Mouse (Mus musculus): ENCODE results near the gene Myadm.

The Myadm gene

DNA sequence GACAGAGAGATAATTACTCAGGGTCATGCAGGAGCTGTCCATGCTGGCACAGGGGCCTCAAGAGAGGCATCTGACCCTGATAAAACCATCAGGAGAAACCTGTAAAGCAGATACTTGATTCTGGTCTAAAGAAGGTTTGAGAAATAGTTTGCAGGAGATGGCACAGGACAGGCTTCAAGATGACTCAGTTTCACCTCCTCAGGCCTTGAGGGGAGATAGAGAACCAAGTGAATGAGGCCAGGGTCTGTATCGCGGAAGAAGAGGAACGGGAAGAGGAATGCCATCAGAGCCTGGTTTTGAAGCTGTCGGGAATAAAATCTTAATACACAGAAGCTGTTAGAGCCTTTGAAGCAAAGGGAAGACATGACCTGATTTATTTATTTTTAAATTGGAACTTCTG is 28.8 kb downstream of the Myadm start:
- DNase-seq (ENCODE audit: low spot score in 2 of 2): no peak

DNA sequence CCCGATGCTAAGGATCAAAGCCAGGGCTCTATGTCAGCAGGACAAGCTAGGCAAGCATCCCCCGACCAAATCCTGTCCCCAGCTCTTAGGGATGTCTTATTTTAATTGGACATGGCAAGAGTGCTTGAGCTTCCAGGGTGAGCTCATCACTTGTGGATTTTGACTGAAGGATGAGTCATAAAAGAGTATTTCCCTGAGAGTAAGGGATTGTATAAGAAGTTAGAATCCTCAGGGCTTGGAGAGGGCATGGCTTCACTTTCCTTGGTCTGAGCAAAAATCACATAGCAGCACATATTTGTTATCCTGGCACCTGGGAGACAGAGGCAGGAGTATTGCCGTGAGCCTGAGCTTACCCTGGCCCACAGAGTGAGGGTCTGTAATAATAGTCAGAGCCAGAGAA is 32.0 kb downstream of the Myadm start:
- DNase-seq (ENCODE audit: low spot score in 2 of 2): no peak

DNA sequence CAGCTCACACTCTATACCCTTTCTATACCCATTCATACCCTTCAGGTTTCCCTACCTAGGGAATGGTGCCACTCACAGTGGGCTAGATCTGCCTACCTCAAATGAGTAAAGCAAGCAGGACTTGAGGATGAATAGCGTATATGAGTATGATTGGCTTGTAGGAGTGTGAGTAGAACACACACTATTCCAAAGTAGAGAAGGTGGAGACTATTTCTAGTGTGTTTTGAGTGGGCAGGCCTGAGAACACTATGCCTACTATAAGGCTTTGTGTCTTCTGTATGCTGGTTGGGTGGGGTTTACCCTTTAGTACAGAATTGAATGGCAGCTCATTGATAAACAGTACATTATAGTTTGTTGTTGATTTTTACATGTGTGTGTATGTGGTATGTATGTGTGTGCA is 34.9 kb downstream of the Myadm start:
- no peak for DNase-seq (ENCODE audit: low spot score in 2 of 2)

DNA sequence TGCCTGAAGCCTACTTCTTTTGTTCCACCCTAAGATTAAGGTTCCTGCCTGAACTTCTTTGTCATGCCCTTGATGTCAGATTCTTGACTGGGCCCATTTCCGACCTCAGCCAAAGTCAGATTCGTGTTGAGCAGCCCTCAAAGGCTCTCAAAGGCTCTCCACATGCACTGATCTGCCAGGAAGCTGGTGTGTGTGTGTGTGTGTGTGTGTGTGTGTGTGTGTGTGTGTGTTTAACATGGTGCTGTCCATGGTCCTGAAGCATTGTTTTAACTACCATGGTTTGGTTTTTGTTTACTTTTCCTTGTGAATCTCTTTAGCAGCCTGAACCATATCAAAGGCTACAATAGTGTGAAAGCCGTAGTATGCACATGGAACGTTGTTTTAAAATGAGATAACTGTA is 39.1 kb downstream of the Myadm start:
- DNase-seq (ENCODE audit: low spot score in 2 of 2): no peak

DNA sequence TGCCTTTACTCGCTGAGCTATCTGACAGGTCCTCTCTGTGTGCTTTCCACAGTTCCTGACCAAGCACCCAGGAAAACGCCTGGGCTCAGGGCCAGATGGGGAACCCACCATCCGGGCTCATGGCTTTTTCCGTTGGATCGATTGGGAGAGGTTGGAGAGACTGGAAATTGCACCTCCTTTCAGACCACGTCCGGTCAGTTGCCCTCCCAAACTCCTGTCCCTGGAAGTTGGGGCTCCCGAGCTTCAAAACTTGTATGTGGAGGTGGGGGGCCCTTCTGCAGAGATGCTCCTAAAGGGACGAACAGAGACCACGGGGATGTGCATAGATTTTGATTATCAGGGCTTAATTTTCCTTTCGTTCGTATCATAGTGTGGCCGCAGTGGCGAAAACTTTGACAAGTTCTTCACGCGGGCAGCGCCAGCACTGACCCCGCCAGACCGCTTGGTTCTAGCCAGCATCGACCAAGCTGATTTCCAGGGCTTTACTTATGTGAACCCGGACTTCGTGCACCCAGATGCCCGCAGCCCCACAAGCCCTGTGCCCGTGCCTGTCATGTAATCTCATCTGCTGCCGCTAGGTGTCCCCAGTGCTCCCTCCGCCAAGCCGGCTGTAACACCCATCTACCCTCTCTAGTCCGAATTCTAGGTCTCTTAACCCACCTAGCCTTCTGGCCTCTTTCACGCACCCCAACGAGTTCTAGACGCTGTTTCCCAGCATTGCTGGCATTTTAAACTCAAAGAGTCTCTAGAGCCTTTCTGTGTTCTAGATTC is 41.1 kb downstream of the Myadm start:
- peak; percentile 34 to 66 for DNase-seq (ENCODE audit: low spot score in 2 of 2)

DNA sequence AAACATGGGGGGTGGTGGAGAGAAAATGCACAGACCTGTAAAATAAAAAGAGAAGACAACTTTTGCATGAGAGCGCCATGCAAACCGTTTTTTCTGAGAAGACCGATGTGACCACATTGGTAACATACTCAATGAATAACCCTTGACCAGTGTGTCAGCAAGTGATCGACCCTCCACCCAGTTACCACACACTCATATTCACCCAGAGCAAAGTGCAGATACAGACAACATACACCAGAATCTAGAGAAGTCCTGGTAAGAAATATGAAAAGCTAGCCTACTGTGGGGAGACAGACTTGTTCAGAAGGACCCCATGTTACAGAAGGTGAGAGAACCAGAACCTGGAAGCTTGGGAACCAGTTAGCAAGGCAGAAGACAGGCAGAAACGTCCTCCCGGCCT is 42.3 kb downstream of the Myadm start:
- DNase-seq (ENCODE audit: low spot score in 2 of 2): no peak

DNA sequence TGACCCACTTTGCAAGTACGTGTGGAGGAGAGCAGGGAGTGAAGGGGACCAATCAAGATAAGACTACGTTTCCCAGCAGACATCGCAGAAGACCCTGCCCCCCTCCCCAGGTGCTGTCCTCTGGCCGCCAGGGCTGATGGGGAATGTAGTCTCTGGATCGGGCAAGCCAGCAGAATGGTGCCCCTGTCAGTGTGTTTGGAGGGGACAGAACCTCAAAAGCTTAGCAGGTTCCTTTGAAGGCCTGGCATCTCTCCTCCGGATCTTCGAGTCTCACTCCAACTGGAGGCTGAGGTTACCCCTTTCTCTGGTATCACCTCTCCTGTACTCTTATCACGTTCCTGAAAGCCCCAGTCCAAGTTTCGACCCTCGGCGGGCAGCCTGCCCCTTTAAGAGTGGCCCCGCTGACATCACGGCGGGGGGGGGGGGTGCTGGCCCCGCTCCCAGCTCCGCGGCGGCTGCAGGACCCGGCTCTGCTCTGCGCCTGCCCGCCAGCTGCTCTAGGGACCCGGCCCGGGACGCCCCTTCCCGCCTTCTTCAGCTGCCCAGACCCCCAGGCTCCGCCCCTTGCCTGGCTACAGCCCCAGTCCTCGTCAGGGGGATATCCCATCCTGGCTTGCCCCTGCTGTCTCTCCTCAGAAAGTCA is 42.8 kb downstream of the Myadm start:
- no peak for DNase-seq (ENCODE audit: low spot score in 2 of 2)

DNA sequence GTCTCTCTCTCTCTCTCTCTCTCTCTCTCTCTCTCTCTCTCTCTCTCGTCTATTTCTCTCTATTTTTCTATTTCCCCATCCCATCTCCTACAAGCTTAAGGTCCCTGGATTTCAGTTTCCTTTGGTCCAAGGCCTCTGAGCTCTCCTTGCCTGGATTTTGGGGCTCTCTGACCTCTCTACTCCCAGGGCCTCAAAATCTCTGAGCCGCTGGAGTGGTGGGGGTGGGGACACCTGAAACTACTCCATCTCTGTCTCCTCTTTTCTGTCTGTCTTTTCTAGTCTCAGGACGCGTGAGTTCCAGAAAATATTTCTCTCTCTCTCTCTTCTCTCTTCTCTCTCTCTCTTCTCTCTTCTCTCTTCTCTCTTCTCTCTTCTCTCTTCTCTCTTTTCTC is 43.3 kb downstream of the Myadm start:
- no peak for DNase-seq (ENCODE audit: low spot score in 2 of 2)

DNA sequence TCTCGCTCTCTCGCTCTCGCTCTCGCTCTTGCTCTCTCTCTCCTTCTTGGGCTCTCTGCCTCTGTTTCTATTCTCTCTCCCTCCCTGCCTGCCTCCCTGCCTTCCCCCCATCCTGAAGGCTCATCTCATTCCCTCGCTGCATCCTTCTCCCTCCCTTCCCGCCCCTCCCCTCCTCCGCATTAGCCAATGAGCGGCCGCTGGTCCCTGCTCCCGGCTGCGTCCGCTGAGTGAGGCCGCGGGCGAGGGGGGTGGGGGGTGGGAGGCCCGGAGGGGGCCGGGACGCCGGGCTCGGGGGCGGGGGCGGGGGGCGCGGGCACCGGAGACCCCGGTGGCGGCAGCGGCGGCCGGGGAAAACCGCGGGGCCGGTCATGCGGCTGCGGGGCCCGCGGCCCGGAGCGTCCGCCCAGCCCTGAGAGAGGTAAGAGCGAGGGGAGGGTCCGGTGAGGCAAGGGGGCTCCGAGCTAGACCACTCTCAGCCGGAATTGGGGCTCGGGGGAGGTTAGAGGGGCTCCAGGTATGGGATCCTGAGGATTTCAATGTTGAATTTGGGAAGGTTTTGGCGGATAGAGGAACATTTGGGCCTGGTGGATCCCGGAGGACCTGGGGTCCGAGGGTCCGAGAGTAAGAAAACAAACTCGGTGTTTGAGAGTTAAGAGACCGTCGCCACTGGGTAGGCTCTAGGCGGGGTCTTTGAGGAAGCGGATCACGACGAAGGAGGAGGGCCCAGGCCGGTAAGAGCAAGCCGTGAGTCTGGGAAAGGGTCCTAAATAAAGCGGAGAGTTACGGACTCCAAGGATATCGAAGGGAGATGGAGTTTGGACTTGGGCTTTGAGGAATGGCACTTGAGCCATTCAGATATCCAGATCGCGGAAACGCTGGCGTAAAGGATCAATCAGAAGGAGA is 44.0 kb downstream of the Myadm start, which contains the start of gene Cacng7:
Gene Cacng7, plus strand, starts transcription at position 337 of the 903 bp plus-strand sequence.
- no peak for DNase-seq (ENCODE audit: low spot score in 2 of 2)

DNA sequence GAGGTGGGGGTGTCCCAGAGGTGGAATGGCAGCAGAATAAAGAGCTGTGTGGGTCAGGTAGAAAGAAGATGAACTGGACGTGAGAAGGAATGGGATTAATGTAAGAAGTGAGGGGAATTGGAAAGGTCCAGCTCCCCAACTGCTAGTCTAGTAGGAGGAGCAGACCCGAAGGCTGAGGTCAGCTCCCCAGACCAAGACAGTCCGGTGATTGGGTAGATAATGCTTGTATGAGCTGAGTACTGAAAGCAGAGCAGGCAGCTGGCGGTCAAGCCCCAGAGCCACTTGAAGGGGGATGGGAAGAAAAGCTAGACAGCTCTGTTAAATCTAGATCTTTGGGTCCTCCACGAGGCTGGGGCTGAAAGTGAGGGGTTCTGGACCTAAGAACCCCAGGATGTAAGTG is 44.7 kb downstream of the Myadm start:
- DNase-seq (ENCODE audit: low spot score in 2 of 2): no peak

DNA sequence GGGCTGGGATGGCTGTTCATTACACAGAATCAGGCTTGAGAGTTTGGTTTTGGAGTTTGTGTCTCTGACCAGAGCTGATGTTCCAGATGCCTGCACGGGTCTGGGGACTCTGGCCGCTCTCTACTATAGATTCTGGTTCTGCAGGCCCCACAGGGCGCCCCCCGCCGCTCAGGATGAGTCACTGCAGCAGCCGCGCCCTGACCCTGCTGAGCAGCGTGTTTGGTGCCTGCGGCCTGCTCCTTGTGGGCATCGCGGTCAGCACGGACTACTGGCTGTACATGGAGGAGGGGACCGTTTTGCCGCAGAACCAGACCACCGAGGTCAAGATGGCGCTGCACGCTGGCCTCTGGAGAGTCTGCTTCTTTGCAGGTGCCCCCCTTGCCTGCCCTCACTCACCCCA is 47.5 kb downstream of the Myadm start:
- DNase-seq (ENCODE audit: low spot score in 2 of 2): no peak

DNA sequence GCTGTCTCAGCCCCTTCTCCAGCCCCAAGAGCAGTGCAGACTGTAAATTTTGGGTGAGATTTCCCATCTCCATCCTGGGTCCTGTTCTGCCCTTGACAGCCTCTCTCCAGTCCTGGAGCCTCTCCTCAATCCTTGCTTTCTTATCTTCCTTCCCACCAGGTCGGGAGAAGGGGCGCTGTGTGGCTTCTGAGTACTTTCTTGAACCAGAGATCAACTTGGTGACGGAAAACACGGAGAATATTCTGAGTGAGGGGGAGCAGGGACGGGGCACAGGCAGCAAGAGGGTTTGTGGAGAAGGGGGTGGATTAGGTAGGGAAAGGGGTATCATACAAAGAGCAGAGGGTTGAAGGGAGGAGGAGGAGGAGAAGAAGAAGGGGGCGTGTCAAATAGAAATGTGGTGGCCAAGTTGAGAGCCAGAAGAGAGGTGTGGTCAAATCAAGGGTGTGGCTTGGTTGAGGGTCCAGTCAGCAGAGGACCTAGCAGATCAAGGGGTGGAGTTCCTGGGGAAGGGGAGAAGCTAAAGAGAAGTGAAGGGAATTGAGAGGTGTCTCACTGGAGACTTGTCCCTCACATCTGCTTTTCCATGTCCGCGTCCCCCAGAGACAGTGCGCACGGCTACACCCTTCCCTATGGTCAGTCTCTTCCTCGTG is 49.5 kb downstream of the Myadm start:
- DNase-seq (ENCODE audit: low spot score in 2 of 2): no peak

DNA sequence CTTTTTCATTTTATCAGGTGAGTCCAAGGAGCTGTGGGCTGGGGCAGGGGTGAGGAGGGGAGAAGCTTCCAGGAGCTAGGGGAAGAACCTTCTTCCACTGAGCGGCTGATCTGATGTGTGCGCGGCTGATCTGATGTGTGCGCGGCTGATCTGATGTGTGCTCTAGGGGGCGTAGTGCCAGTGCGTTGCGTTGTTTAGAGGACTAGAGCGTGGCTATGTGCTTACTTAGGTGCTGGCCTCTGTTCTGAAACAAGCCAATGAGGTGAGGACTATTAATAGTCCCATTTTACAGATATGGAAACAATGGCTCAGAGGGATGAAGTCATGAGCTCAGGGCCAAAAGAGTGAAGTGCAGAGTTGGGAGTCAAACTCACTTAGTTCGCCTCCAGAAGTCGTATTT is 50.1 kb downstream of the Myadm start:
- no peak for DNase-seq (ENCODE audit: low spot score in 2 of 2)

DNA sequence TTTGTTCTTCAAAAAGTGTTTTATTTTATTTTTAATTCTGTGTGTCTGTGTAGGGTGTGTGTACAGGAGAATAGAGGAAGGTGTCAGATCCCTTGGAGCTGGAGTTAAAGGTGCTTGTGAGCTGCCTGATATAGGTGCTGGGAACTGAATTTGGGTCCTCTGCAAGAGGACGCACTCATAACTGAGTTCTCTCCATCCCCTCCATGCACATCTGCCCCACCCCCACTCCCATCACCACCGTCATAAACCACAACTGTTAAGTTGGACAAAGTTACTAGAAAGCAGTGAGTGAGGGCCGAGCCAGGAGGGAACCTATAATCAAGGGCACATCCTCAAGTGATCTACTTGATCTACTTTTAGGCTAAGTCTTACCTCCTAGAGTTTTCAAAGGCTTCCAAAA is 55.0 kb downstream of the Myadm start:
- no peak for DNase-seq (ENCODE audit: low spot score in 2 of 2)

DNA sequence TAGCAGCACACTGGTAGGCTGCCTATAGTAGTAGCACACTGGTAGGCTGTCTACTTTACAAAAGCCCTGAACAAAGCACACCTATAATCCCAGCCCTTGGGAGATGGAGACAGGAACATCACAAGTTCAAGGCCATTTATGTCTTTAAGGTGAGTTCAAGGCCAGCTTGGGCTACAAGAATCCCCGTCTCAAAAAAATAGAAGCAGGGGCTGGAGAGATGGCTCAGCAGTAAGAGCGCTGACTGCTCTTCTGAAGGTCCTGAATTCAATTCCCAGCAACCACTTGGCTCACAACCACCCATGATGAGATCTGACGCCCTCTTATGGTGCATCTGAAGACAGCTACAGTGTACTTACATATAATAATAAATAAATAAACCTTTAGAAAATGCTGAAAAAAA is 56.4 kb downstream of the Myadm start:
- no peak for DNase-seq (ENCODE audit: low spot score in 2 of 2)

DNA sequence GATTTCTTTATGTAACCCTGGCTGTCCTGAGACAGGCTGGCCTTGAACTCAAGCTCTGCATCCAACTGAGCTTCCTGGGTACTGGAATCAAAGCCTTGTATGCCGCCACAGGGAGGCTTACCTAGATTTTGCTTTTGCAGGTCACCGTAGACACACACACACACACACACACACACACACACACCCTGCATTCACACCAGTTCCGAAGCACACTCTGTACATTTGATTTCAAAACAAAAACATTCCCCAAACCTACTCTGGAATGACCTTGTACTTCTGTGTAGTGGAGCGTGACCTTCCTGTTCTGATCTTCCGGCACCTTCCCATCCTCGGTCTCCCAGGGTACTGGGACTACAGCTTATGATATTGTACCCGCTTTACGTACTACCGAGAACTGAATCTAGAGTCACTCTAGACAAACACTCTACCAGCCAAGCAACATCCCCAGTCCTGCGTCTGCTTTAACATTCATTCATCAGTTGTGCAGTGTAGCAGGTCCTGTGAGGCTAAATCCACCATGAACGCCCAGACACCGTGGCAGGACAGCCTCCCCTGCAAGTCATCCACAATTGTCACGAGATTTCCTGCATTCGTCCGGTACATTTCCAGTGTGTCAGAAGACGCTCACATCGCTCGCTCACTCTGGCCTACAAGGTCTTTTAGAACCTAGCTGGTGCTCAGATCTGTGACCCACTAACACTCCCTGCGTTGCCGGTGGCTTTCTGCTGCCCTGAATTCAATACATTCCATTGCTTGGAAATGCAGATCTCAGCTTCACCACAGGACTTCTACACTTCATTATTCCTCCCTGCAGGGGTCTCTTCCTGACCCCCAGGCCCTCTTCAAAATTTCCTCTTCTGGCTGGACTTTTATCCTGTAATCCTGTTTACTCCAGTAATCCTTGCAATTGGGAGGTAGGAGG is 58.7 kb downstream of the Myadm start:
- no peak for DNase-seq (ENCODE audit: low spot score in 2 of 2)

DNA sequence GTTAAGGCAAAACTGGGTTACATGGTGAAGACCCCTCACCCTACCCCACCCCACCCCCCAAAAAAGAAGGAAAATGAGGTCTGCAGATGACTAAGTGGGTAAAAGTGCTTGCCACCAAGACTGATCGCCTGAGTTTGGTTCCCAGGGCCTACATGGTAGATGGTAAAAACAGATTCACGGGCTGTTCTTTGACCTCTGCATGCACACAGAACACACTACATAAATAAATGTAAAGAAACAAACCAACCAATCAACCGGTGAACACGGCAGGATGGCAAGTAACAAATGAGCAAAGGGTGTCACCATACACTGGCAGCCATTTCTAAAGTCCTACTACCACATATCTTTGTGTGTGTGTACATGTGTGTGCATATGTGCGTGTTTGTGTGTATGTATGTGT is 59.4 kb downstream of the Myadm start:
- no peak for DNase-seq (ENCODE audit: low spot score in 2 of 2)

DNA sequence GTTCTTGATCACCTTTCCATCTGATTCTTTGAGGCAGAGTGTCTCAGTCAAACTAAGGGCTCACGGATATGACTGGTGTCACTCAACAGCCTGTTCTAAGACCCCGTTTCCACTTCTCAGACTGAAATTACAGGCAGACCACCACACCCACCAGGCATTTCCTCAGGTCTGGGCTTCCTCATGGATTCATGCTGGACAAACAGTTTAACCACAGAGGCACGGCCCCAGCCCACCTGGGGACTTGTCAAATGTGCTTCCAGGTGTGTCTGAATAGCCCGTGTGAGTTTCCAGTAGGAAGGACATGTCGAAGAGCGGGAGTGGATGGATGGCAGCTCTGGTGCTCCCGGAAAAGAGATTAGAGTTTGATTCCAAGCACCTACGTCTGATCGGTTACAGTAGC is 60.9 kb downstream of the Myadm start:
- DNase-seq (ENCODE audit: low spot score in 2 of 2): no peak
